Mouse (Mus musculus): Measurements from ENCODE around the gene Cdh16. TPM values are rescaled to one million over a fixed set of nuclear protein-coding genes. Genes with fewer than 3 reads are reported as not detected.

The Cdh16 gene
- polyA plus RNA-seq (2014; fragmentation: Illumina TruSeq; extraction: RNeasy Lipid Tissue Mini Kit (QIAGEN cat#74804); ENCODE audit: low read depth, low replicate concordance), result not detected

DNA sequence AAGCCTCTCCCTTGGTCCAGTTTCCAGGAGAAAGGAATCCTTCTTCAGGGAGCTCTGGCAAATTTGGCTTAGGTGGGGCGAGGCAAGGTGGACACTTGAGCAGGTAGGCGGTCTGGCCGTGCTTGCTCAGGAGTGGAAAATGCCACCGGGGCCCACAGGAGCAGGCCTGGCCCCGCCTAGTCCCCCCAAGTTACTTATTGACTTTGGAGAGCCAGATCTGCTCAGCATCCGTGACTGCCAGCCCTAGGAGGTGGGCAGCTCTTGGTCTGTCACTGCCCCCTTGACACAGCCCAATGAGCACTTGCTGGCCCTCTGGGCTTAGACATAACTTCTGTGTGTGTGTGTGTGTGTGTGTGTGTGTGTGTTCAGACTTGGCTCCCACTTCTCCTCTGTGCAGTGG, at the start of gene Cdh16:
Gene Cdh16 (minus strand): TSS at position 236 of the 400 bp plus-strand sequence.

GRCm38 (mm10) chr8:104641426-104642323, 17.5 kb upstream of the Cdh16 start, which contains the start of gene Ciao2b:
Gene Ciao2b (minus strand): TSS chr8:104641965.

DNA sequence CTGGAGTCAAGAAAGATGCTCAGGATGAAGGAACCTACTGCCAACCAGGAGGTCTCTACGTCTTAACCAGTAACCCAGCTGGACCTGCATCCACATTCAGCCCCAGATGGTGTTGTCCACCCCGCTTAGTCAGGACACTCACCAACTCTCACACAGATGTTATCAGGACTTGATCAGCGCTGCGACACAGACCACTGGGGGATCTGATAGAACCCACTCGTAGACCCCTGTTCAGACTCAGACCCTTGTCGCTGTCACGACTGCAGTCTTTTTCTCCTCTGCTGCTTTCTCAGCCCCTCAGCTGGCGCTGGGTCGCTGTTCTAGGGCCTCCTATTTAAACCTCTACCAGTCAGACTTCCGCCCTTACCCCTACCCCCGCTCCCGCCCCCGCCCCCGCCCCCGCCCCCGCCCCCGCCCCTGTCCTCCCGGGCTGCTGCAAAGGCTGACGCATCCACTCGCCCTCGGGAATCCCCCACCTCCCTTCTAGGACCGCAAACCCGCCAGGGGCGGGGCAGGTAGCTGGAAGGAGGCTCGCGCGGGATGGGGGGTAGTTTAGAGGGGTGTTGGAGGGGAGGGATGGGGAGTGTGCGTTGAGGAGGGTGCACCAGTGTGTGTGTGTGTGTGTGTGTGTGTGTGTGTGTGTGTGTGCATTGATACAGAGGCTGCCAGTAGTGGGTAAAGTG, 6.9 kb upstream of the Cdh16 start, which contains the start of gene Rrad:
Gene Rrad (minus strand): TSS at position 347 of the 683 bp plus-strand sequence.

GRCm38 (mm10) chr8:104591133-104591834, 32.9 kb downstream of the Cdh16 start, which contains the start of gene Pdp2:
Gene Pdp2 (plus strand): TSS chr8:104591451.

Other genes with a start within 250 kb of the Cdh16 start
- gene Cmtm4, start 228.6 kb downstream of the Cdh16 start, polyA plus RNA-seq (2014; fragmentation: Illumina TruSeq; extraction: RNeasy Lipid Tissue Mini Kit (QIAGEN cat#74804); ENCODE audit: low read depth, low replicate concordance), result 16.3 TPM
- 17.5 TPM for gene Dync1li2, start 181.3 kb downstream of the Cdh16 start, polyA plus RNA-seq (2014; fragmentation: Illumina TruSeq; extraction: RNeasy Lipid Tissue Mini Kit (QIAGEN cat#74804); ENCODE audit: low read depth, low replicate concordance)
- not detected for gene Terb1, start 114.5 kb downstream of the Cdh16 start, polyA plus RNA-seq (2014; fragmentation: Illumina TruSeq; extraction: RNeasy Lipid Tissue Mini Kit (QIAGEN cat#74804); ENCODE audit: low read depth, low replicate concordance)
- gene Nae1, start 89.8 kb downstream of the Cdh16 start, polyA plus RNA-seq (2014; fragmentation: Illumina TruSeq; extraction: RNeasy Lipid Tissue Mini Kit (QIAGEN cat#74804); ENCODE audit: low read depth, low replicate concordance), result 122 TPM
- gene Car7, start 89.7 kb downstream of the Cdh16 start, polyA plus RNA-seq (2014; fragmentation: Illumina TruSeq; extraction: RNeasy Lipid Tissue Mini Kit (QIAGEN cat#74804); ENCODE audit: low read depth, low replicate concordance), result 0.69 TPM
- 22.7 TPM for gene Pdp2, start 32.9 kb downstream of the Cdh16 start, polyA plus RNA-seq (2014; fragmentation: Illumina TruSeq; extraction: RNeasy Lipid Tissue Mini Kit (QIAGEN cat#74804); ENCODE audit: low read depth, low replicate concordance)
- not detected for gene Rrad, start 6.9 kb upstream of the Cdh16 start, polyA plus RNA-seq (2014; fragmentation: Illumina TruSeq; extraction: RNeasy Lipid Tissue Mini Kit (QIAGEN cat#74804); ENCODE audit: low read depth, low replicate concordance)
- 1.8 TPM for gene Ciao2b, start 17.6 kb upstream of the Cdh16 start, polyA plus RNA-seq (2014; fragmentation: Illumina TruSeq; extraction: RNeasy Lipid Tissue Mini Kit (QIAGEN cat#74804); ENCODE audit: low read depth, low replicate concordance)
- gene Ces2a, start 109.6 kb upstream of the Cdh16 start, polyA plus RNA-seq (2014; fragmentation: Illumina TruSeq; extraction: RNeasy Lipid Tissue Mini Kit (QIAGEN cat#74804); ENCODE audit: low read depth, low replicate concordance), result 141 TPM
- 0.42 TPM for gene Ces2b, start 207.2 kb upstream of the Cdh16 start, polyA plus RNA-seq (2014; fragmentation: Illumina TruSeq; extraction: RNeasy Lipid Tissue Mini Kit (QIAGEN cat#74804); ENCODE audit: low read depth, low replicate concordance)
- 107 TPM for gene Ces2c, start 222.7 kb upstream of the Cdh16 start, polyA plus RNA-seq (2014; fragmentation: Illumina TruSeq; extraction: RNeasy Lipid Tissue Mini Kit (QIAGEN cat#74804); ENCODE audit: low read depth, low replicate concordance)